Mouse (Mus musculus) regulatory T cell (primary cell): ENCODE results near the gene Hlf.

Experiments used
- in situ Hi-C: fragments of 300-600 bp; cut with MboI, MseI; formaldehyde crosslinking; loops from one replicate; pipeline ENCODE4 v1.15.1; 2025; ENCODE audit warnings: high pct_unique_total_duplicates

Gene Hlf

DNA sequence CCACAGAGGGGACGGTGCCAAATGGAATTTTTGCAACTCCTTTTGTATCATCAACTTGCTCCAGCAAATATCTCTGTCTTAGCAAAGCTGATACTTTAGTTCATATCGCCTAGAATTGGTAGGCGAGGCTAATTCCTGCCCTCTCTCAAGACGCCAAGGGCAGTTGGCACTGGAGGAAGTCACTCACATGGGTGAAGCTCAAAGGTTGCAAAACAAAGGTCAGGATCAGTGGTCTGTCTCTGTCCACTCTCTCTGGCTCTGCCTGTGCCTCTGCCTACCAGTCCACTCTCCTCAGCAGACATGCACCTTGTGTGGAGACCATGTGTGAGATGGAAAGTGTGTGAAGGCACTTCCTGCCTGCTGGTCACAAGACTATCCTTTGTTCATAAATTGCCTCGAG lies 48.4 kb downstream of the Hlf start:
- in situ Hi-C loops = loop anchor here (10.0 kb wide), 2 partner anchors 273 to 357 kb away; no protein-coding TSS in a partner anchor

DNA sequence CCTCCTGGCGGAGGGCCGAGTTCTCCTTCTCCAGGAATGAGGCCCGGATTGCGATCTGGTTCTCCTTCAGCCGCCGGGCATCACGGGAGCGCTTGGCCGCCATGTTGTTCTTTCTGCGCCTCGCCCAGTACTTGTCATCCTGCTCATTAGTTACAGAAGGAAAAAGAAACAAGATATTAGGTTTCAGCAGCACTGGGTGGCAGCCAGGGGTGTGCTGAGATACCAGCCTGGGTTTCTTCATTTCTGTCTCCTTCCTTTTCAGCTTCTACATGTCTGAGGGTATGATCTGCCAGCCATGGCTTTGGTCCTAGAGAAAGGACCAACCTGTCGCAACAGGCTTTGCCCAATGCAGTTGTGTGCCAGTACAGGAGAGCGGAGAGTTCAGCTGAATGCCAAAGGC lies 49.9 kb downstream of the Hlf start:
- in situ Hi-C loops = loop anchor here (10.0 kb wide), 2 partner anchors 274 to 356 kb away; no protein-coding TSS in a partner anchor

DNA sequence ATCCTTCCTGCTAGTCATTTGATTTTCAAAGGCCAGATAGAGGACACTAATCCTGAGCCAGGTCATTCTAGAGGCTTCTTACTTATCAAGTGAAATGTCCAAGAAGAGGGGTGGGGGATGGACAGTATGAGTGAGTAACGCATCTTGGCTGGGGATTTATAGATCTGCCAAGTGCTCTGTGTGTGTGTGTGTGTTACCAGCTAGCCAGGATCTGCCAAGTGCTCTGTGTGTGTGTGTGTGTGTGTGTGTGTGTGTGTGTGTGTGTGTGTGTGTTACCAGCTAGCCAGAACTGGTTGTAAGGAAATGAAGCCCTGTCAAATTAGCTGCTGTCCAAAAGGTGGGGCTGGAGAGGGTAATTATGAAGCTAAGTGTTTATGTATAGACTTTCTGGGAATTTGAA lies 55.9 kb downstream of the Hlf start:
- in situ Hi-C loops = no loop called here

DNA sequence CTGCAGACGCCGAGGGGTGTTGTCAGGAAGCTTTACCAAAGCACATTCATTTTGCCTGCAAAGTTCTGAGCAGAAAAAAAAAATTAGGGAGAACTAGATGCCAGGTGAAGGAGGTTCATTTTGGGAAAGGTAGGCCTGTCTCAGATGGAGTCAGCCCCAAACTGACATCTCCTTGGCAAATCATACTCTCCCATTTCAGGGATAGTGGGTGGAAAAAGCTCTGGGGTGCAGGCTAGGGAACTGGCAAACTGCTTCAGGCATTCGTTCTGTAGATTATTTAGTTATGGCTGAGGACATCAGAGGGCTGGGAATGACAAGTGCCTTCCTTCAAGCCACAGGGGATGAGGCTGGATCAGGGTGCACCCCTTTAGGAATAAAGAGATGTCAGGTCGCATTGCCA lies 58.0 kb downstream of the Hlf start:
- in situ Hi-C loops = no loop called here

DNA sequence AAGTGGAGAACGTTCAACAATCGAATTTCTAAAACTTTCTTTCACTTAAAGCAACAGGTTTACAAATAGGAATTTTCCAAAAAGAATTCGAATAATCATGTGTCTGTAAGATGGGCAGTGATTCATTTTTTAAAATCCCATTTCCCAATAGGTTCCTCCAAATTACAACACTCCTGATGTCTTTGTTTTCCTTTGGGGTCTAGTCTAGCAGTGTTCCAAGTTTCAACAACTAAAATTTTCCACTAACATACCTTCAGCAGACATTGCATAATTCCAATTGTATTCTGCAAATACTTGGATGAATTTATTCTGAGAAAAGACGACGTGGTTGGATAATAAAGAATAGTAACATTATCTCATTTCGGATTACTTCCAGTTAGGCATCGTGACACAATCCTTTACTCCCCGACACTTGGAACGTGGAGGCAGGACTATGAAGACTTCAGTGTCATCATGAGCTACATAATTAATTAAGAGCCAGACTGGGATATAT lies 60.4 kb downstream of the Hlf start:
- in situ Hi-C loops = no loop called here

DNA sequence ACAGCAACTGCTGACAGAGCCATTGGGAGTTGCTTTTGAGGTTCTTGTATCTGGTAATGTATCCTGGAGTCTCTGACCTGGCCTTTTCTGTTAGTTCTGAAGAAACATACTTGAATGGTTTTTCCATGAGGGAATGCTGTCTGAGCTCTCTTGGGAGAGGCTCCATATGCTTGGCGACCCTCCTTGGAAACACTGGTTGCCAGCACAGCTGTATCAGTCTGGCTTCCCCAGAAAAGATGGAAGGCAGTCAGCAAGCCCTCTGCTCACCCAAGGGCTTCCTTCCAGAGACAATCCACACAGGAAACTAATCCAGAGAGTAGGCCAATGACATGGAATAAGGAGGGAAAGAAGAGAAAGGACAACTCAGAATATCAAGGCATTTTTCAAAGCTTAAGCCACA lies 63.9 kb downstream of the Hlf start:
- in situ Hi-C loops = no loop called here

DNA sequence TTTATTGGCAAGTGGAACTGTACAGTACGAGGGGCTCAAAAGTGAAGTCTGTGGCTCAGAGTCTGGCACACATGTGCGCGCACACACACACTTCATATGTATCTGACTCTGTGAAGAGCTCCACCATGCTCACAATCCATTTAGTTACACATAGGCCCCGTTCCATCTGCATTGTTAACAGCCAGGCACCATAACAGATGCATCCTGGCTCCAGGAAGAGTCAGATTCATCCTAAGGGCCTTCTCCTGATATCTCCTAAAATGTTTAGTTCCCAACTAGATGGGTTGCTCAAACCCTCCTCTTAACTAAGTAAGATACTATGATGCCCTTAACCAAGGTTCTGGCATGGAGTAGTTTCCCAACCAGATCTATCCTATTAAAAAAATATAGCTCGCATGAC lies 64.5 kb downstream of the Hlf start:
- in situ Hi-C loops = no loop called here

DNA sequence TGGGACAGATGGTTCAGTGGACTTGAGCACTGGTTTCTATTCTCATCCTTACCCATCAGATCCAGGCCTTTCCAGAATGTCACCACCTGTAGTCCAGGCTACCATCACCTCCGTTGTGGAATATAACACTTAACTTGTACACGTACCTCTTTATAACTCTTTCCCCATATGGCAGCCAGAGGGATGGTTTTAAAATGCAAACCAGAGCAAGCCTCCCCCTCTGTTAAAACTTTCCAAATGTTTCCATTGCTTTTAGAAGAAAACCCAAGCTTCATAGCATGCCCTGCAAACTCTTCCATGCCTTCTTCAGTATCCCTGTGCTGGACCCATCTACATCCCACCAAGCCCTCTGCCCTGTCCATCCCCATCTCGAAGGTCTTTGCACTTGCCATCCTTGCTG lies 66.1 kb downstream of the Hlf start:
- in situ Hi-C loops = loop anchor here (5.0 kb wide), 1 partner anchor 47 kb away; no protein-coding TSS in a partner anchor

DNA sequence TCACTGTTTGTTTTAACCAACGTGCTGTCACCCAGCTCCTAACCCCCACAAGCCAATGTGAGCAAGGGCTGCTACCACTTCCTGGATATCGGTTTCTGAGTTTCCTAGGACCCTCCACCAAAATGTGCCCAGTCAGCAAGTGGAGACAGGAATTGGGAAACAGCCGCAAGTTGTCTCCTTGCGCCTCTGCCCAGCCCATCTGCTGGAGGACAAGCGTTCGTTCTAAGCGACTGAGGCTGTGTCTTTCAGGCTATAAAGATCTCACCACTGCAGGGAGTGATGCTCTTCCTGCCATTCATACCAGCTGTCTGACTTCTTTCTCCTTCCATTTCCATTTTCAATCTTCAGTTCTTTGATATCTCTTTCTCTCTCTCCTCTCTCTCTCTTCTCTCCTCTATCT lies 69.8 kb downstream of the Hlf start:
- in situ Hi-C loops = loop anchor here (5.0 kb wide), 1 partner anchor 44 kb away; no protein-coding TSS in a partner anchor

DNA sequence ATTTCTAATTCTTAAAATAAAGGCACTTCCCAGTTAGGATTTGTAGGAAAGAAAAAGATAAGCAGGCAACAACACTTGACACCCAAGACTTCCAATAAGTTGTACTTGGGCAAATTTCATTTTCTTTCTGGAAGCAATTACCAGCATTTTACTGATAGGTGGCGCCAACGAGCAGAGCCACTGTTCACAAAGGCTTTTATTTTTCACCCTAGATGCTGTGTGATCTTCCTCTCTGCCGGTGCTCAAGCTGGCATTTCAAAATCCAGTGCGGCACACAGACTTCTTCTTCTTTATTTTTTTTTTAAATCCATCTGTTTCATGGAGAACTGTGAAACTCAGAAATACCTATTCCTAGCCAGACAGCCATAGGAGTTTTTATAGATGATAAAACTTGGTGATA lies 73.2 kb downstream of the Hlf start:
- in situ Hi-C loops = no loop called here

DNA sequence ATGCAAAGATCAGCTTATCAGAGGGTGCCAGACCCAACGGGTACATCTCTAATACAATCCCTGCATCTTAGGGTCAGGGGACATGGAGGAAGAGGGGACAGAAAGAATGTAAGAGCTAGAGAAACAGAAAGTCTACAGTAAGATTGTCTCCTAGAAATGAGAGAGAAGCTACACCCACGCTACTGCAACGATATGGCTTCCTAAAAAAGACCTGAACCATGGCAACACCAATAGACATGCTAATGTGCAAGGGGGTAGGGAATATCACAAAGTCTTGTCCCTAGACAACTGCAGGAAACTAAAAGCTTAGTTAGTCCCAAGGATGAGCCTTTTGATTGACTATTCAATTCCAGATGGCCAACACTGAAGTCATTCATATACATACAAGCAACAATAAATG lies 76.1 kb downstream of the Hlf start:
- in situ Hi-C loops = no loop called here

DNA sequence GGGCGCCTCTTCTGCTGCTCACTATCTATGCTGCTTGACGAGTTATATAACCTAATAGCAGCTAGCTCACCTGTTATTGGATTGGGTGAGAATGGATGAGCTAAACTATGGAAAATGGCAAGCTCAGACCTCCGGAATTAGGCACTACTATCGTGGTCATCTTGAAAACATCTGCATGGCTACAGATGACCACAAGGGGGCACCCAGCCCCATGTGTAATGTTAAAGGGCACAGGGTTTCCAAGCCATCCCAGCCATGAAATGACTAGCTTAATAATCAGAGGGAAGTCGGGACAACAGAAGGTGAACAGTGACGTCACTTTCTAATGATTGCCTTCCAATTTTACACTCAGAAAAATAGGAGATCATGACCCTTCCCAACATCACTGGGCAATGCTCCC lies 83.7 kb downstream of the Hlf start:
- in situ Hi-C loops = no loop called here

DNA sequence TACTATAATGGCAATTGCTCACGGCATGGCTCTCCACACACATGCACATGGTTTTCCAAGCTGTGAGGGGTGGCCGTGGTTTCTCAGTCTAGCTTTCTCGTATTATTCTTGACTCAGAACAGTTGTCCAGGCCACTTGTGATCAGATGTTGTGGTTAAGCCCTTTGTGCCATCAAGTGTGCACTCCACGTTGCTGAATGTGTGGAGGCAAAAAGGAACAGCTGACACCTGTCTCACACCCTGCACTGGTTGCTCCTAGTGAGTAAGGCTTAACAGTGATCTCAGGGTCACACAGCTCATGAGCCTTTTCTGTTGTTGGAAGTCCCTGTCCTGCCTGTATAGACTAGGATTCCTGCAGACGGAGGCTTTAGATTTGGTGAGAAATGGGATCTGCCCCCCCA lies 84.6 kb downstream of the Hlf start:
- in situ Hi-C loops = no loop called here

DNA sequence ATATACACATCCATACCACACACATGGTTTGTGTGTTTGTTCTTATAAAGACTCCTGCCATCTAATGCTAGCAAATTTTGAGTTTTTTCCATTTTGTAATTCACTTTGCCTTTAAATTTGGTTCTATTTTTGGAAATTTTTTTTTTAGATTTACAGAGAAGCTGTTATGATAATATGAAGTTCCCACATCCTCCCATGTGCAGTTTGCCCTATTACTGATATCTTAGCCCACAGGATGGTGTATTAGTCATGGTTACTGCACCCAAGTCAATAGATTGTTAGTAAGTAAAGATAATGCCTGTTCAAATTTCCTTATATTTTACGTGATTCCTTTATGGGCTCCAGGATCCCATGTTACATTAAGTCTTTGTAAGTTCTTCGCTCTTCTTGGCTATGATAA lies 96.1 kb downstream of the Hlf start:
- in situ Hi-C loops = no loop called here

DNA sequence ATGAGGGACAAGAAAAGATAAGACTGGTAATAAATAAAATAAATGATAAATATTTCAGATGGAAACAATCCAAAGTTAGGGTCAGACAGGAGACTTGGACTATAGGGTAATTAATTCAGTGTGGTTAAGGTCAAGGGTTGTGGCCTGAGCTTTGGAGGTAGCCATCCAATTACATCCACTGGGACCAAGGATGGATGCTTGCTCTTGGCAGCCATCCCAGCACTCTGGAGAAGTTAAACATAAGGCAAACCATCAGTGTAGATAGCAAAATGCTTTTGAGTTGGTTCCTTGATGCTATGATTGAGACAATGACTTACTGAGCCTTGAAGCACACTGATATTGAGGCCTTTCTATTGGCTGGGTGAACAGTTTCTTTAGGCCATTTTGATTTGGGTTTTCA lies 97.9 kb downstream of the Hlf start:
- in situ Hi-C loops = no loop called here

DNA sequence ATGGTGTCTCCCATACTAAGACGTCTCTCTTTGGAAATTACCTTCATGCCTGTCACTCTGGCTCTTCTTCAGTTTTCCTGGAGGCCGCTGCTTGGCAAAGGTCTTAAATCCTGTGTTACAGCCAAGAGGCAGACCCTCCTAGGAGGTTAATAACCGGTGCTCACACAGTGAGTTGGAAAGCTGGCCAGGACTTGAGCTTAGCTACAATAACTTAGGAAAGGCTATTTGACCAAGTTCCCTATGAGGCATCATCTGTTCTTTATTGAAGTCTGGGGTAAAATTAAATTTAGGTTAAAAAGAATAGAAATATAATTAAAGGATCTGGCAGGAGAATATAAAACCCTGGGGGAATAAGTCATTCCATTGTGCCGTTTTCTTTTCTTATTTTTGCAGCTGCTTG lies 99.5 kb downstream of the Hlf start:
- in situ Hi-C loops = no loop called here

DNA sequence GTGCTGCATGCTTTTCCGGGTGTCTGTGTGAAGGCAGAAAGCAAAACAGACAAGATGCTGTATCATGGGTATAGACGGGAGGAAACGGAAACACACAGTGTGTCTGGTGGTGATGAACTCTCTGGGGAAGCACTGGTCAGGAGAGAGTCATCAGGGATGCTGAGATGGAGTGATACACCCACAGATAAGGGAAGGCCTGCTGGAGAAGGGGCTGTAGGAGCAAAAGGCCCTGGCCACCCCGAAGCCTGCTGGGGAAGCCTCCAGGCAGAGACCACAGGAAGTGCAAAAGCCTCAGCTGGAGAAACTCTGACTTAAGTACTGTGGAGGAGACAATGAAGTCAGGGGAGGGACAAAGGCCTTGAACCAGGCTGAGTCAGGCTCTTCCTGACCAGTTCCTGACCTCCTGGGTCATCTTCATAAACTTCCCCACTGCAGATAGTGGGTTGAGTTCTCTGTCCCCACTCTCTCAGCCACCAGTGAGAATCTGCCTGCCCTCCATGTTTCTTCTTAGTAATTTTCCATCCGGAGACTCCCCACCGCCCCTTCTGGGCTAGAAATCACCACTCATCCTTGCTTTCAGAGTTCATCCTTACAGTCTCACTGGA lies 104.0 kb downstream of the Hlf start:
- in situ Hi-C loops = loop anchor here (5.0 kb wide), 1 partner anchor 94 kb away; no protein-coding TSS in a partner anchor
